Mouse (Mus musculus): Measurements from ENCODE around the gene Fbxl2. TPM values are rescaled to one million over a fixed set of nuclear protein-coding genes. Genes with fewer than 3 reads are reported as not detected.

The Fbxl2 gene
- polyA plus RNA-seq, 1 experiment from 2014 or later = 3.3 TPM

- H3K4me1 ChIP-seq (ENCODE audit: control insufficient read depth, insufficient read depth, low read length) = peaks cover 6% of the 10 kb centered on the region; the same call in 1 of the 2 replicates
- H3K4me3 ChIP-seq (ENCODE audit: low read length) = no peak overlapping the region
- no peak overlapping the region for H3K27ac ChIP-seq (ENCODE audit: low read depth, low read length)
- WGBS = 85% methylated on average over 4 of the region's 4 CpGs
- ATAC-seq (ENCODE audit: low FRiP score, low TSS enrichment) = no peak
- no peaks in the 10 kb centered on the region for H3K9me3 ChIP-seq (ENCODE audit: control insufficient read depth, low read length)
- H3K9ac ChIP-seq (ENCODE audit: low read depth, low read length) = no peak overlapping the region
- no peaks in the 10 kb centered on the region for H3K27me3 ChIP-seq (ENCODE audit: control insufficient read depth, insufficient read depth, low read length)
- no peak overlapping the region for H3K4me2 ChIP-seq (replicated peaks; ENCODE audit: low read depth, low read length)
- H3K36me3 ChIP-seq (ENCODE audit: control insufficient read depth, insufficient read depth, low read length) = no peaks in the 10 kb centered on the region
Measured at GRCm38 (mm10) chr9:113928591-113928990, 117.4 kb downstream of the Fbxl2 start.

- no peak overlapping the region for H3K27ac ChIP-seq (ENCODE audit: low read depth, low read length)
- H3K27me3 ChIP-seq (ENCODE audit: control insufficient read depth, insufficient read depth, low read length) = no peaks in the 10 kb centered on the region
- no peaks in the 10 kb centered on the region for H3K9me3 ChIP-seq (ENCODE audit: control insufficient read depth, low read length)
- H3K4me3 ChIP-seq (ENCODE audit: low read length) = no peak overlapping the region
- H3K36me3 ChIP-seq (ENCODE audit: control insufficient read depth, insufficient read depth, low read length) = peaks cover 2% of the 10 kb centered on the region; the same call in 1 of the 2 replicates
- no peak overlapping the region for H3K4me2 ChIP-seq (replicated peaks; ENCODE audit: low read depth, low read length)
- WGBS = 92% methylated on average over 5 of the region's 5 CpGs
- H3K4me1 ChIP-seq (ENCODE audit: control insufficient read depth, insufficient read depth, low read length) = no peaks in the 10 kb centered on the region
- ATAC-seq (ENCODE audit: low FRiP score, low TSS enrichment) = no peak
- H3K9ac ChIP-seq (ENCODE audit: low read depth, low read length) = no peak overlapping the region
Measured at GRCm38 (mm10) chr9:113924883-113925282, 121.1 kb downstream of the Fbxl2 start.

- H3K36me3 ChIP-seq (ENCODE audit: control insufficient read depth, insufficient read depth, low read length) = peaks cover 5% of the 10 kb centered on the region; the same call in 1 of the 2 replicates
- ATAC-seq (ENCODE audit: low FRiP score, low TSS enrichment) = no peak
- H3K27me3 ChIP-seq (ENCODE audit: control insufficient read depth, insufficient read depth, low read length) = no peaks in the 10 kb centered on the region
- H3K4me3 ChIP-seq (ENCODE audit: low read length) = no peak overlapping the region
- no peaks in the 10 kb centered on the region for H3K4me1 ChIP-seq (ENCODE audit: control insufficient read depth, insufficient read depth, low read length)
- no peak overlapping the region for H3K9ac ChIP-seq (ENCODE audit: low read depth, low read length)
- no peak overlapping the region for H3K4me2 ChIP-seq (replicated peaks; ENCODE audit: low read depth, low read length)
- no peaks in the 10 kb centered on the region for H3K9me3 ChIP-seq (ENCODE audit: control insufficient read depth, low read length)
- no peak overlapping the region for H3K27ac ChIP-seq (ENCODE audit: low read depth, low read length)
- WGBS = 96% methylated on average over 5 of the region's 5 CpGs
Measured at GRCm38 (mm10) chr9:113922677-113923076, 123.3 kb downstream of the Fbxl2 start.

- ATAC-seq (ENCODE audit: low FRiP score, low TSS enrichment) = no peak
- Histone ChIP-seq H3K9ac (ENCODE audit: low read depth, low read length) (no peak overlapping the region), H3K27me3 (ENCODE audit: control insufficient read depth, insufficient read depth, low read length) (no peaks in the 10 kb centered on the region), H3K4me2 (replicated peaks; ENCODE audit: low read depth, low read length) (no peak overlapping the region), H3K4me1 (ENCODE audit: control insufficient read depth, insufficient read depth, low read length) (no peaks in the 10 kb centered on the region), H3K4me3 (ENCODE audit: low read length) (no peak overlapping the region), H3K36me3 (ENCODE audit: control insufficient read depth, insufficient read depth, low read length) (peaks cover 23% of the 10 kb centered on the region; the same call in 1 of the 2 replicates), H3K9me3 (ENCODE audit: control insufficient read depth, low read length) (no peaks in the 10 kb centered on the region), H3K27ac (ENCODE audit: low read depth, low read length) (no peak overlapping the region)
- WGBS = 95% methylated on average over 5 of the region's 5 CpGs
Measured at GRCm38 (mm10) chr9:113915789-113916188, 130.2 kb downstream of the Fbxl2 start.

Other genes with a start within 250 kb of the Fbxl2 start
- 29.3 and 53.9 TPM in 2 replicates for gene Ubp1, start 115.3 kb downstream of the Fbxl2 start, polyA plus RNA-seq (2014; fragmentation: Nextera tagmentation; extraction: Ambion mirVana)
- 0.20 and 0.45 TPM in 2 replicates for gene Susd5, start 10.9 kb upstream of the Fbxl2 start, polyA plus RNA-seq (2014; fragmentation: Nextera tagmentation; extraction: Ambion mirVana)